Mouse (Mus musculus): ENCODE results near the gene Bod1. TPM values are rescaled to one million over a fixed set of nuclear protein-coding genes. Genes with fewer than 3 reads are reported as not detected.

Gene Bod1
- polyA plus RNA-seq, 2 experiments from 2014 or later: 7.6 to 8.2 TPM

DNA sequence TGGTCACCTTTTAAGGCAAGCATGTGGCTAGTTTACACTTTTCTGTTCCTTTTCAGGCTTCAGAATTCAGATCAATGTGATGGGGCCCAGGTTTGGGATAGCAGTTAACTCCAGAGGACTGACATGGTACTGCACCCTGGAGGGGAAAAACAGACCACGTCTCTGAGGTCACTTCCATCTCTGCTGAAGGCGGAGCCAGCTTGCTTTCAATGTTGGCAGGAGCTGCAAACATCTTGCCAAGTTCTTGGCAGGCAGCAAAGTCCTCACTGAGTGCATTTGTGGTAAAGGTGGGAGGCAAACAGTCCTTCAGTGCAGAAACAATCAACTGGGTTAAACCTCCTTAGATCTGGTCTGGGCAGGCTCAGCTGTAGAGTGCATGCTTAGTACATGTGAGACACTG lies 7.5 kb downstream of the Bod1 start:
- ATAC-seq: peak; percentile 39

DNA sequence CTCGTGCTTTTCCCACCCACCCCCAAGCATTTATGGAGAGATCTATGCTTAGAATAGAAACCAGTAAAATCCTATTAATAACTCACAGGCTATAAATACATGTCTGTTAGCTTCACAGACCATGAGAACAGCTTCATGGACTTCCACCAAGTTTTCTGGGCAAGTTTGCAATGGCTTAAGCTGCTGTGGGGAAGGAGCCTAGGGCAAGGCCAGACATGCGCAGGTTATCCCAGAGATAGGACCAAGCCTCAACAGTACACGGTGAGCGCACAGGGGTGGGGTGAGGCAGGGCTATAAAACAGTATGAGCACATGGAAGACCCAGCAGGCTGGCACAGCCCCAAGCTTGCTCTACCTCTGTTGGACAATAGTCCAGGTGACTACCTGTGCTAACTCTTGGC lies 8.2 kb downstream of the Bod1 start:
- ATAC-seq: no peak

DNA sequence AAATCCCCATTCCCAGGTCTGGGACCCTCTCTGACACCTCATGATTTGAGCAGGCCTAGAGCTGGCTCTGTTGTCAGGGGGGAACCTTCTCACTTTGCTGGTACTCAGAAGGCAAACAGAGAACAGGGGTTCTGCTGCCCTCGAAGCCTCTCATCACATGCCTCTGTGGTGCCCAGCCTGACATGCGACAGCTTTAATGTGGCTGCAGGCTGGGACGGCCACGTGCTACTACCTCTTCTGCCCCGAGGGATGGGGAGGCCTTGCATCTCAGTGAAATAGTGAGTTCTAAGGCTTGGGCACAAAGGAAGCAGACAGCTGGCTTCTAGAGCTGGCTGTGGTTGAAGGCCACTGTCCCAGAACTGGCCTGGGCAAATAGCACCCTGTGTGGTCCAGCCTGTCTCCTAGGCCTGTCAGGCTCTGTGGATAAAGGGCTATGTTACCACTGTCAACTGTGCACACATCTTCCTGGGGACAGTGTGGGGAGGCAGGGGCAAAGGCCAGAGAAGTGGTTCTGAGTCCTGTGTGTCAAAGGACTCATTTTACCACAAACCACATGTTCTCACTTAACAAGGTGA lies 8.7 kb downstream of the Bod1 start:
- no peak for ATAC-seq

DNA sequence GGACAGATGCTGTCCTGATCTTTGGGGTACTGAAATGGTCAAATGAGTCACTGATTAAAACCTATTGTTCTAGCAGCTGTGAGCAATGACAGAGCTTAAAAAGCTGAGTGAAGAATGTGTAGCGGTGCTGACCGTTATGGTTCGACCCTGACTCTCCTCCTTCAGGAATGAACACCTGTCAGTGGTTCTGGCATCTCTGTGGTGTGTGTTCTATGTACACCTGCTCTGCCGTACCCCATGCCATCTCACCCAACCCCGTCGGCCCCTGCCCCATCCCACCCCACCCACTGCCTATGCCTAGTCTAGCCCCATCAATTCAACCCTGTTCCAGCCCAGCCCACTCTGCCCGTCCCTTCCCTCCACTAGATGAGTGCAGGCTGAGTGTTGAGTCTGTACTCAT lies 9.5 kb downstream of the Bod1 start:
- no peak for ATAC-seq

DNA sequence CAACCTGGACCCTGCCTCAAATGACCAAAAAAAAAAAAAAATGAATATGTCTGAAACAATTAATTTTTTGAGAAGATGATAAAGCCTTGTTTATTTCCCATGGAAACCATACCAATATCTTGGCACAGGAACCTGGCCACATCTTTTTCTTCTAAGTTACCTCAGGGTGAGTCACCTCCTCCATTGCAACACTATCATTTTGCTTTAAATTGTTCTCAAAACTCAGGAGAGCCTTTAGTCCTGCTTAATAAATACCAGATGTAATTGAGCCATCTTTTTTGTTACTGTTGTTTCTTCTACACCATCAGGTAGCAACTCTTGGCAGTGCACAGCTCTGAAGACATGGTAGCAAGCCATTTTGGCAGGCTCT lies 13.9 kb downstream of the Bod1 start:
- ATAC-seq: no peak

DNA sequence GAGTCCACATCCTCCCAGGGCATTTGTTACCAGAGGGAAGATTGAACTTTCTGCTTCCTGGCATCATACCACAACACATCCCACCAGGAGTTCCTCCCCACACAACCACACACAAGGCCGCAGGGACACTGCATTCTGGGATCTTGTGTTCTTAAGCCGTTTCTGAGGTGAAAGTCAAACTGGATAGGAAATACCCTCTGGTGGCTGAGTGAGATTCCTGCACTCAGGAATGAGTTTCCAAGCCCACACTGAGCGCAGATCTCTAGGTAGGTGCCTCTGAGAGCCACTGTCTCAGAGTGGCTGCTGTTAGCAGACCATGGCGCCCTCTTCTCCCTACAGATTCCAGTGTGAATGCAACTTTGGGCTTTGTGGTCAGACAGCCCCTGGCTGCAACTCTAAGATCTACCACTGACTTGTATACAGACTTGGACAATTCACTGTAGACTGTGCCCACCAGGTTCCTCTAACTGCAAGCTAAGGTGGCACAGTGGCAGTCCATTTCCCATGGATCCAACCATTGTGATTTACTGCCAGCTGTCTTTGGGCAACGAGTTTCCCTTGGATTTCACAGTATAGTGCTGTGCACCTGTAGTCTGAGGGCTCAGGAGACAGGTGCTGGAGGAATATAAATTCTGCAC lies 14.4 kb downstream of the Bod1 start:
- no peak for ATAC-seq

DNA sequence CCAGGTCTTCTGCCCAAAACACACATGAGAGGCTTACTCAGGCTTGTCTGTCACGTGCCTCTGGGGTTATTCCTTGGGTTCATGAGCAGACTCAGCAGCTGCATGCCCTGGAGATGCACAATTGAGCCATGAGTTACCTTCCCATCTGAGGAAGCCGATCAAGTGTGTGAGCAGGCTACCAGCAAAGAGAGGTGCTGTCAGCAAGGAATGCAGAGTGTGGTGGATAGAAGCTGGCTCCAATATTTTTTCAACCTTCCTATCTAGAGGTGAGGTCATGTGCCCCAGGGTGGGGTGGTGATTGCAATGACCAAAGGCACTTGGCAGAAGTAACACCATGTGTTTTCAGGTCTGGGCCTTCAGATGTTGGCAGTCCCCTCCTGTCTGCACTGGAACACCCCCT lies 22.2 kb downstream of the Bod1 start:
- no peak for ATAC-seq

DNA sequence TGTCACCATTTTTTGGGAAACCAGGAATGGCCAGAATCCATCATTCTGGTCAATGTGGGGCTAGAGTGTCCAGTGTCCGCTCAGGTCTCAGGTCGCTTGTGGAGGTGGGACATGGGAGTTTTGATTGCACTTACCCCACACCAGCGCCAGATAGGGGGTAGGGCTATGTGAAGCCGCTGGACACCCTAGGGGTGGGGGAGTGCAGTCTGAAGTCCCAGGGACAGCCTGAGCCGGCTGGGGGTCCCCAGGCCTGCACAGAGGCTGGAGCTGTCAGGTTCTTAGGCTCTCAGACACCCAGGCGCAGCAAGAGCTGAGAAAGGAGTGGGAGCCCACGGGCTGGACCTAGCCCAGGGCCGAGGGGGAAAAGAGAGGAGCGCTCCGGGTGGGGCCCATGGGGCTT lies 24.4 kb downstream of the Bod1 start:
- ATAC-seq: no peak

DNA sequence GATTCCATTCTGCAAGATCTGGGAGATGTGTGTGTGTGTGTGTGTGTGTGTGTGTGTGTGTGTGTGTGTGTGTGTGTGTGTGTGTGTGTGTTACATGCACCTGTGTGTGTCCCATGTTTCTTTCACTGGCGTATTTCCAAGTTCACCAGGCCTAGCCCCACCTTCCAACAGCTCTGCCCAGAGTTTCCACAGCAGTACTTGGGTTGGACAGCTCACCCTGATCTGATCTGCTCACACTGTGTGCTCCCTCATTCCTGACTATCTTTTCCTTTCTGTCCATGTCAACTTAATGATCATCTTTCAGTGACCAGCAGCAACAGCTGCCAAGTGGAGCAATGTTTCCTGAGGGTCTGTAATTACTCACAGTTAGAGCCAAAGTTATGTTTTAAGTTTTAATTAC lies 25.1 kb downstream of the Bod1 start:
- no peak for ATAC-seq

DNA sequence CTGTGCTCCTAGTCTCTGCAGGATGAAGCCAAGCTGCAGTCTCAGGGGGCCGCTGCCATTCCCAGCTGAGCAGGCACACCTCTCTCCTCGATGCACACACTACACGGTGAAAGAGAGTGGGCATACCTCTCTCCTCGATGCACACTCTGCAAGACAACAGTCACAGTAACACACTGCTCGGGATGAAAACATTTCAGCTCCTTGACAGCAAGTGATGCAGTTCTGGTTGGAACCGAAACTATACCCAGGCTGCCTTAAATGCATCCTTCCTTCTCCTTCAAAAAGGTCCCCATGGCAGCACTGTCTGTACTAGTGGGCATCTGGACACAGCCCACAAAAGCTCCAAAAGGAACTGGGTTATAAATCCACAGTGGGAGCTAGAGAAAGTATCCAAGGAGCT lies 28.6 kb downstream of the Bod1 start:
- no peak for ATAC-seq

DNA sequence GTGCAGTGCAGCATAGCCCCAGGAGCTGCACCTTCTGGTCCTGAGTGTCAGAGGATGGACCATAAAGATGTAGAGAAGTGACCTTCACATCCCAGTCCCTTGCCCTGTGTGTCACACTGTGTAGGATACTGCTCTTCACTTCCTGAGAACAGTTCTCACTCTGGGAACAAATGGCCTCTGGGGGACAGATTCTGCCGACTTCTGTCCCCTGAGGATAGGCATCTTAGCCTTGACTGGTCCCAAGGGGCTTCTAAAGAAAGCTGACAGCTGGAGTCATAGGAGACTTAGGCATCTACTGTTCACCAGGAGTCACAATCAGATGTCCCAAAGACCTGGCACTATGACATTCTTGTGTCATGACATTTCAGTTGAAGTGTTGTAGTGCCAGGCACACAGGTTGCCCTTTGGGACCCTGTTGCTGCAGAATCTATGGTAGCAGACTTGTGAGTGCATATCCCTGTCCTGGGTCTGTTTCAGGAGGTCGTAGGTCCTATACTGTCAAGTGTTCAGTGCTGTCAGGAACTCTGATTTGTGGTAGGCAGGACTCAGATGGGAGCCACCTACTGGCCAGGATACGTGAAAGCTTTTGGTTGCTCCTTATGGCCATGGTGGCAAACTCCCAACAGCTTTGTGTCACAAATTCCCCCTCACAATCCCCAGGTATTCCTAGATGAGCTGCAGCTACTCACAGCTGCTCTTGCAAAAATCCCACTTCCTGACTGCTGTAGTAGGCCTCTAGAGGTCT lies 30.4 kb downstream of the Bod1 start:
- ATAC-seq: no peak

DNA sequence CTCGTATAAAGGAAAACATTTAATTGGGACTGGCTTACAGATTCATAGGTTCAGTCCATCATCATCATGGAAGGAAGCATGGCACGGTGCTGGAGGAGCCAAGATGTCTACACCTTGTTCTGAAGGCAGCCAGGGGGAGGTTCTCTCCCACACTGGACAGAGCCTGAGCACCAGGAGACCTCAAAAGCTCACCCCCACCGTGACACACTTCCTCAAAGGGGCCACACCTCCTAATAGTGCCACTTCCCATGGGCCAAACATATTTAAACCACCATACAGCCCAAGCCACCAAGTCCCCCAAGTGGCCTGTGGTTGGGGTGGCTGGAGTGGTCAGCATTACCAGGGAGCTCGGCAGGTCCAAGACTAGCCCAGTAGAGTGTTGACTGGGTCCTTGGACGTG lies 31.5 kb downstream of the Bod1 start:
- ATAC-seq: no peak

DNA sequence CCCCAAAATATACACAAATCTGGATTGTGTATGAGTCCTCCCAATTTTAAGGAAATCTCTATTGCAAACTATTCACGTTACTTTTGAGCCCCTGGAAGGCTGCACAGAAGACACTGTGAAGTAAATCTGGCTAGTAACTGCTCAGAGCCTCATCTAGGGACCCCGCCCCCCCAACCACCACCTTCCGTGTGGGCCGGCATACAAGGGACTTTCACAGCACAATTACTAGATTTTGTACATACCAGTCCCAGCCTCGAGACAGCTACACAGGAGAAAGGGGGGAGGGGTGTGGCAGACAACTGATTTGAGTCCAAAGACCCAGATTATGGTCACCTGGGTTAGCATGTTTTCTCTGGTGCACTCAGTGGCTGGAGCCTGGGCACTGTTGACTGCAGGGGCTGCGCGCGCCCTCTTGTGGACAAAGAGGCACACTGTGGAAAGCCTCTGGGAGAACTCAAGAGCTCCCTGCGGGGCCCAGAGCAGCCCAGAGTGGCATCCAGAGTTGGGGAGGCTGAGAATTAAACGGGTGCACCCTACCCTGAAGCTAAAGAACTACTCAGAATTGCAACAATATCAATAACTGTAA lies 33.8 kb downstream of the Bod1 start:
- no peak for ATAC-seq

DNA sequence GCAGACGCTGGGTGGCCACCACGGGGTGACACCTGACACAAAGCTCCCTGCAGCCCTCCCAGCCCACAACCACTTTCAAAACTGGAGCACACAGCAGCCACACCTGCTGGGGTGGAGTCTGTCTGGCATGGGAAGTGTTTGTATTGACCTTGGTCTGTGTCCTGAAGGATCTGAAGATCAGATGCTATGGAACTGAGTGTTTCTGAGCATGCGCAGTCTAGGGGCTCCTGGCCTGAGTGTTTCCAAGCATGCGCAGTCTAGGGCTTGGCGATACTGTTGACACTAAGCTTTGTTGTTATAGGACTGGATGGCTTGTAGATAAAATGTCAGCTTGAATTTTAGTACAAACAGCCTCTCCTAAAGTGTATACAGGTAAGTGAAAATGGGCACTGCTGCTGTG lies 43.0 kb downstream of the Bod1 start:
- no peak for ATAC-seq

DNA sequence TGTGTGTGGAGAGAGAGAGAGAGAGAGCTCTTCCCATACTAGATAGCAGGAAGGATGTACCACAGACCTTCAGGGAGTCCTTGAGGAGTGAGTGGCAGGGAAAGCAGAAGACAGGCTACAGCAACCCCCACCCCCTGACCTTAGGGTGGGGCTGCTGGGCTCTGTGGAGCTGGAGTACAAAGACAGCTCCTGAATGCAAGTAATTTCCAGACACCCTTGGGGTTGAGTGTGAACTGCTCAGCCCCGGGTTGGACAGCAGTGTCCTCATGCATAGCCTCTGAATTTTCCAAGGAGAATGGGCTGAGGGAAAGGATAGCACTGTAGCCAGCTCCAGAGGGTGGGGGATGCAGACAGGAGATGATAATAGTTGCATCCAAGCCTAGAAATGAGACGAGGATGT lies 50.9 kb downstream of the Bod1 start:
- no peak for ATAC-seq

DNA sequence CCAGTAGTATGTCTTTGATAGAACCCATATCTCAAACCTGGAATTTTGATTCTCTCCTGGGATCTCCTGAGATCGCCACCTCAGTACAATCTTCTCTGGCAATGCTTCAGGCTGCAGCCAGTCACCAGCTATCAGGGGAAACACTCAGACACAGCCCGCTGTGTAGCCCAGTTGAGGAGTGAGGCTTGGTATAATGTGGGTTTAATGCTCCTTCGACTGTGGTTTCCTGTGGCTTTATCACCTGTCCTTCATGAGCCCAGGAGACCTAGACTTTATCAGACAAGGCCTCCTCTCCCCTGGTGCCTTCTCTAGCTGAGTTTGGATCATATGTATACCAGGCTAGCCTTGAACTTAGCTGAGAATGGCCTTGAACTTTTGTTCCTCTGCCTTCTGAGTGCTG lies 53.9 kb downstream of the Bod1 start:
- ATAC-seq: no peak

DNA sequence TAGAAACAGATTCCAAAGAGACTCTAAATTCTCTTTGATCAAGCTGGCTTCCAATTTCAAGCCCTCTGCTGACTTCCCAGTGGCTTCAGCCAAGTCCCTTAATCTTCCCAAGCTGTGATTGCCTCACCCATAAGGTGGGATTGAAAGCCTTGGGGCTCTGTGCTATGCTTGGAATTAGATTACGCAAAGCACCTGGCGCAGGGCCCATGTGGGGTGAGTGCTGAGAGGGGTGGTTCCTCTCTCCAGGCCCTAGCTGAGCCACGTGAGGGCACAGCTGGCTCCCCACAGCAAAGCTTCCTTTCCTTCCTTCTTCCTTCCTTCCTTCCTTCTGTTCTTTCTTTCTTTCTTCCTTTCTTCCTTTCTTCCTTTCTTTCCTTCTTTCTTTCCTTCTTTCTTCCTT lies 54.4 kb downstream of the Bod1 start:
- no peak for ATAC-seq

DNA sequence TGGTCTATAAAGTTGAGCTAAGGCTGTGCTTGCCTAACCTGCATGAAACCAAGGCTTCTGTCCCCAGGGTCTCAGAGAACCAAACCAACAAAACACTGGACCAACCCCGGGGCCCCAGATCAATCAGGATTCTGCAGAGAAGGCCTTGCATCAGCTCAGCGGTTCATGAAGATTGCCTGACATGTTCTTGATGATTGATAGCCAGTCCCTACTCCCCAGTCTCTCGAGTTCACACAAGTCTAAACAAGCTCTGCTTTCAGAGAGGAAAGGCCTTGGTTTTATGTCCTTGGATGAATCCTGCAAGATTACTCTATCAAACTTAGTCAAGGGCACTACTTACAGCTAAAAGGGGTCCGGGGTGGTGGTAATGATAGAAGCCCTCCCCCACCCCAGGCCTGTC lies 55.0 kb downstream of the Bod1 start:
- ATAC-seq: no peak

Other genes starting within 250 kb of the Bod1 start
- gene Cpeb4, start 200.3 kb upstream of the Bod1 start, polyA plus RNA-seq (2017; shearing (Covaris generic)): 1 to 10 TPM; 5.8 to 7.2 TPM

Measured in CD4-positive, CD25-positive, alpha-beta regulatory T cell, adult 4 months (primary cell).